Mouse (Mus musculus) hindlimb bud, embryonic 11.5 days (tissue): ENCODE data around the gene Ldah.

Experiments
- DNase-seq: peaks from one replicate; pipeline ENCODE4 v3.0.0-alpha.2; 2012; ENCODE audit warnings: low read depth, low spot score; ENCODE audit errors: extremely low spot score

The Ldah gene

GRCm38 (mm10) chr12:8310992-8311391 is 103.1 kb downstream of the Ldah start:
- DNase-seq = no peak

- DNase-seq = no peak
Measured at GRCm38 (mm10) chr12:8312266-8312665, 104.4 kb downstream of the Ldah start.

- no peak for DNase-seq
Measured at GRCm38 (mm10) chr12:8313270-8313771, 105.4 kb downstream of the Ldah start, which contains the start of gene Hs1bp3. Gene Hs1bp3 (plus strand): TSS chr12:8313432.

GRCm38 (mm10) chr12:8313773-8314172 is 105.9 kb downstream of the Ldah start:
- DNase-seq = no peak

- no peak for DNase-seq
Measured at GRCm38 (mm10) chr12:8316541-8316940, 108.6 kb downstream of the Ldah start.

- DNase-seq = no peak
Measured at GRCm38 (mm10) chr12:8320084-8320713, 112.3 kb downstream of the Ldah start.

- DNase-seq = no peak
Measured at GRCm38 (mm10) chr12:8321506-8321905, 113.6 kb downstream of the Ldah start.

GRCm38 (mm10) chr12:8324086-8324485 is 116.2 kb downstream of the Ldah start:
- DNase-seq = no peak

- DNase-seq = no peak
Measured at GRCm38 (mm10) chr12:8325245-8325942, 117.5 kb downstream of the Ldah start.

GRCm38 (mm10) chr12:8325943-8326522 is 118.1 kb downstream of the Ldah start:
- no peak for DNase-seq

GRCm38 (mm10) chr12:8326825-8327674 is 119.1 kb downstream of the Ldah start:
- peak; percentile 58 for DNase-seq

- no peak for DNase-seq
Measured at GRCm38 (mm10) chr12:8327675-8328053, 119.8 kb downstream of the Ldah start.

GRCm38 (mm10) chr12:8329236-8329635 is 121.3 kb downstream of the Ldah start:
- no peak for DNase-seq

GRCm38 (mm10) chr12:8331489-8332173 is 123.7 kb downstream of the Ldah start:
- no peak for DNase-seq

- no peak for DNase-seq
Measured at GRCm38 (mm10) chr12:8332174-8332542, 124.3 kb downstream of the Ldah start.

- DNase-seq = no peak
Measured at GRCm38 (mm10) chr12:8333617-8334016, 125.7 kb downstream of the Ldah start.

GRCm38 (mm10) chr12:8334261-8334660 is 126.4 kb downstream of the Ldah start:
- no peak for DNase-seq
